15 mouse cellular contexts compared by ENCODE assay signal in genomic region chr11:67585629-67586028, GRCm38 (mm10).
DNase-seq lines count a peak whose midpoint lies in the region; ATAC-seq and TF ChIP-seq lines count a peak whose summit lies in the region.
"Had no signal": no experiment of that assay in that cellular context is flagged by ENCODE, and none has a peak within 500 bp of the region (broad histone marks: within the 10 kb centered on the region; RNA-seq: fewer than 3 reads in every experiment).

No protein-coding gene starts in this region.

- H3K27me3 ChIP-seq in heart, embryonic 11.5 days (ENCODE audit: control insufficient read depth, insufficient read depth, low read length): no peaks in the 10 kb centered on the region
- H3K27me3 ChIP-seq in heart, embryonic 12.5 days (replicated peaks): no peaks in the 10 kb centered on the region
- no peaks in the 10 kb centered on the region for H3K27me3 ChIP-seq in intestine, embryonic 16.5 days (replicated peaks; ENCODE audit: control insufficient read depth, insufficient read depth, low read length)
- H3K27me3 ChIP-seq in stomach, embryonic 16.5 days (ENCODE audit: control insufficient read depth, insufficient read depth, low read length): no peaks in the 10 kb centered on the region
- H3K27me3 ChIP-seq: lung, embryonic 15.5 days had no signal

- intact Hi-C loops in left cerebral cortex, adult 2 months (cut with DNase I): no loop called here

- no peak for TF ChIP-seq POLR2A in lung, adult 2 months (IDR thresholded peaks at IDR 0.05; ENCODE audit: borderline replicate concordance, extremely low read depth, low read depth, low read length)

- no peak for DNase-seq in left cerebral cortex, adult 2 months (ENCODE audit: extremely low spot score in 1 of 2, low spot score in 2 of 2)
- no peak for DNase-seq in left cerebral cortex, adult 8-10 months (ENCODE audit: low spot score in 2 of 2)
- no peak for DNase-seq in lung, adult 2 months
- DNase-seq in thymus, postnatal 14 days: no peak
- DNase-seq: cerebellum, postnatal 25 days; kidney, postnatal 10 days; liver; spleen, adult 18-20 months; thymus, adult 2 months had no signal

- H3K4me2 ChIP-seq in heart, embryonic 11.5 days: no peak overlapping the region
- H3K4me2 ChIP-seq in heart, embryonic 12.5 days: no peak overlapping the region
- H3K4me2 ChIP-seq in intestine, embryonic 16.5 days (ENCODE audit: low read depth, low read length): no peak overlapping the region
- no peak overlapping the region for H3K4me2 ChIP-seq in stomach, embryonic 16.5 days (ENCODE audit: low read depth, low read length)
- H3K4me2 ChIP-seq: lung, embryonic 15.5 days had no signal

- no peaks in the 10 kb centered on the region for H3K9me3 ChIP-seq in heart, embryonic 11.5 days (replicated peaks; ENCODE audit: control insufficient read depth, low read length)
- no peaks in the 10 kb centered on the region for H3K9me3 ChIP-seq in heart, embryonic 12.5 days (replicated peaks)
- no peaks in the 10 kb centered on the region for H3K9me3 ChIP-seq in intestine, embryonic 16.5 days (ENCODE audit: control insufficient read depth, low read length)
- H3K9me3 ChIP-seq in stomach, embryonic 16.5 days (replicated peaks; ENCODE audit: control insufficient read depth, low read length): no peaks in the 10 kb centered on the region
- H3K9me3 ChIP-seq: lung, embryonic 15.5 days had no signal

- 81% methylated on average over 2 of the region's 2 CpGs for WGBS in heart, embryonic 11.5 days (ENCODE audit: insufficient replicate concordance)
- WGBS in heart, embryonic 12.5 days: 69% methylated on average over 2 of the region's 2 CpGs
- 81% methylated on average over 2 of the region's 2 CpGs for WGBS in intestine, embryonic 16.5 days
- WGBS in stomach, embryonic 16.5 days: 75% methylated on average over 2 of the region's 2 CpGs
- 87% methylated on average over 2 of the region's 2 CpGs for WGBS in lung, adult 2 months

- peak overlapping the region; percentile 37; the same call in 1 of the 2 replicates for H3K27ac ChIP-seq in heart, embryonic 11.5 days (ENCODE audit: low read depth, low read length)
- no peak overlapping the region; the same call in 1 of the 2 replicates for H3K27ac ChIP-seq in heart, embryonic 12.5 days (ENCODE audit: poor library complexity, severe bottlenecking)
- H3K27ac ChIP-seq in left cerebral cortex, adult 2 months: peak overlapping the region; percentile 89
- peak overlapping the region; percentile 31; the same call in 1 of the 2 replicates for H3K27ac ChIP-seq in intestine, embryonic 16.5 days (ENCODE audit: low read length)
- peak overlapping the region; percentile 61 for H3K27ac ChIP-seq in stomach, embryonic 16.5 days (ENCODE audit: low read length)
- H3K27ac ChIP-seq: lung, embryonic 15.5 days had no signal

- no peak for ATAC-seq in heart, embryonic 11.5 days (replicated peaks; ENCODE audit: insufficient number of reproducible peaks, low FRiP score, low TSS enrichment)
- no peak for ATAC-seq in heart, embryonic 12.5 days (ENCODE audit: insufficient number of reproducible peaks, low FRiP score)
- no peak for ATAC-seq in intestine, embryonic 16.5 days
- no peak for ATAC-seq in stomach, embryonic 16.5 days (ENCODE audit: insufficient read depth, low FRiP score)

- H3K4me1 ChIP-seq in heart, embryonic 11.5 days (ENCODE audit: control insufficient read depth, insufficient read depth, low read length): peaks cover 7% of the 10 kb centered on the region
- peaks cover 26% of the 10 kb centered on the region for H3K4me1 ChIP-seq in heart, embryonic 12.5 days (replicated peaks)
- H3K4me1 ChIP-seq in intestine, embryonic 16.5 days (ENCODE audit: control insufficient read depth, insufficient read depth, low read length): 0 out of 2 replicates have a peak, but pooled peaks cover 6% of the 10 kb centered on the region
- peaks cover 18% of the 10 kb centered on the region; the same call in 1 of the 2 replicates for H3K4me1 ChIP-seq in stomach, embryonic 16.5 days (ENCODE audit: control insufficient read depth, insufficient read depth, low read length)
- no peaks in the 10 kb centered on the region; the same call in 1 of the 2 replicates for H3K4me1 ChIP-seq in lung, adult 2 months (ENCODE audit: control insufficient read depth, insufficient read depth, low read length)

- no peaks in the 10 kb centered on the region for H3K36me3 ChIP-seq in heart, embryonic 11.5 days (ENCODE audit: control insufficient read depth, insufficient read depth, low read length)
- H3K36me3 ChIP-seq in heart, embryonic 12.5 days: no peaks in the 10 kb centered on the region
- H3K36me3 ChIP-seq in intestine, embryonic 16.5 days (ENCODE audit: control insufficient read depth, insufficient read depth, low read length): no peaks in the 10 kb centered on the region
- no peaks in the 10 kb centered on the region for H3K36me3 ChIP-seq in stomach, embryonic 16.5 days (ENCODE audit: control insufficient read depth, insufficient read depth, low read length)
- H3K36me3 ChIP-seq: G1E; lung, embryonic 15.5 days had no signal

- H3K9ac ChIP-seq in heart, embryonic 11.5 days (ENCODE audit: low read depth, low read length): no peak overlapping the region
- no peak overlapping the region for H3K9ac ChIP-seq in heart, embryonic 12.5 days
- no peak overlapping the region for H3K9ac ChIP-seq in intestine, embryonic 16.5 days (ENCODE audit: low read depth, low read length)
- no peak overlapping the region for H3K9ac ChIP-seq in stomach, embryonic 16.5 days (ENCODE audit: low read length)
- H3K9ac ChIP-seq: lung, embryonic 15.5 days had no signal

- TF ChIP-seq CTCF in left cerebral cortex, adult 2 months (IDR thresholded peaks at IDR 0.05): no peak
- TF ChIP-seq CTCF in lung, adult 2 months (IDR thresholded peaks at IDR 0.05; ENCODE audit: insufficient read depth, low read length): no peak

- no peak overlapping the region for H3K4me3 ChIP-seq in heart, embryonic 11.5 days (ENCODE audit: low read depth, low read length)
- H3K4me3 ChIP-seq in heart, embryonic 12.5 days: no peak overlapping the region
- no peak overlapping the region for H3K4me3 ChIP-seq in left cerebral cortex, adult 2 months
- H3K4me3 ChIP-seq in intestine, embryonic 16.5 days (ENCODE audit: low read length): no peak overlapping the region
- no peak overlapping the region for H3K4me3 ChIP-seq in stomach, embryonic 16.5 days (replicated peaks; ENCODE audit: low read length)
- H3K4me3 ChIP-seq in lung, adult 2 months (replicated peaks; ENCODE audit: extremely low read depth, low read depth, low read length): no peak overlapping the region
- H3K4me3 ChIP-seq: lung, embryonic 15.5 days had no signal
